ENCODE assay signal across 26 mouse cellular contexts in the genomic region with DNA sequence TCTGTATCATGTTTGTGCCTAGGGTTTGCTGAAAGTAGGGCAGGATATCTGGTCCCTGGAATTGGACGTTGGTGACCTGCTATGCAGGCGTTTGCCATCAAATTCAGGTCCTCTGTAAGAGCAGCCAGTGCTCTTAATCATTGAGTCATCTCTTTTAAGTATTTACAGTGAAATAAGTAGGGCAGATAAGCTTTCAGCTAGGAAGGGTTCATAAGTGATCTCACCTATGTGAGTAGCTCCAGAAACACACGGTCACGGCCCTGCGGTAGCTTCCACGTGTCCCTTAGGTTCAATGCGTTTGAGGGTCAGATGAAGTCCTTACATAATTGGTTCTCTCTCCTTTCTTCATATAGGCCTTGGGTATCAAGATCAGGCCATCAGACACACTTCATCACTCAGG. TPM values are rescaled to one million over a fixed set of nuclear protein-coding genes. Genes with fewer than 3 reads are reported as not detected.
A peak's percentile ranks its signal among the peaks of the same experiment; 100 is the strongest.
DNase-seq lines count a peak whose midpoint lies in the region; ATAC-seq and TF ChIP-seq lines count a peak whose summit lies in the region.
"Had no signal": no experiment of that assay in that cellular context is flagged by ENCODE, and none has a peak within 500 bp of the region (broad histone marks: within the 10 kb centered on the region; RNA-seq: fewer than 3 reads in every experiment).

No protein-coding gene starts in this region.

- H3K4me2 ChIP-seq in lung, postnatal 0 days (replicated peaks; ENCODE audit: low read depth, low read length): no peak overlapping the region
- H3K4me2 ChIP-seq: embryonic facial prominence, embryonic 13.5 days; embryonic facial prominence, embryonic 15.5 days; forebrain, embryonic 12.5 days had no signal

- H3K4me1 ChIP-seq in lung, postnatal 0 days (ENCODE audit: insufficient read depth, low read depth, low read length): no peaks in the 10 kb centered on the region
- H3K4me1 ChIP-seq in olfactory bulb, adult 2 months (ENCODE audit: control insufficient read depth, insufficient read depth, low read length): peaks cover 8% of the 10 kb centered on the region
- H3K4me1 ChIP-seq: embryonic facial prominence, embryonic 15.5 days had no signal

- WGBS in lung, postnatal 0 days: 58% methylated on average over 7 of the region's 7 CpGs
- WGBS in olfactory bulb, adult 2 months: 51% methylated on average over 7 of the region's 7 CpGs

- peak overlapping the region; percentile 63; the same call in 1 of the 2 replicates for H3K27ac ChIP-seq in layer of hippocampus, adult 2 months
- no peak overlapping the region for H3K27ac ChIP-seq in lung, postnatal 0 days (ENCODE audit: low read length)
- peak overlapping the region; percentile 81 for H3K27ac ChIP-seq in olfactory bulb, adult 2 months (ENCODE audit: insufficient read depth, low read depth, low read length)
- H3K27ac ChIP-seq: embryonic facial prominence, embryonic 13.5 days; embryonic facial prominence, embryonic 15.5 days had no signal

- H3K9ac ChIP-seq in lung, postnatal 0 days (replicated peaks; ENCODE audit: low read depth): no peak overlapping the region
- H3K9ac ChIP-seq: embryonic facial prominence, embryonic 13.5 days; embryonic facial prominence, embryonic 15.5 days; forebrain, embryonic 12.5 days had no signal

- H3K27me3 ChIP-seq in lung, postnatal 0 days (replicated peaks; ENCODE audit: insufficient read depth, low read length): no peaks in the 10 kb centered on the region
- H3K27me3 ChIP-seq: CH12.LX; embryonic facial prominence, embryonic 13.5 days; embryonic facial prominence, embryonic 15.5 days; forebrain, embryonic 12.5 days; Patski had no signal

- H3K9me3 ChIP-seq in lung, postnatal 0 days (ENCODE audit: low read length): no peaks in the 10 kb centered on the region
- H3K9me3 ChIP-seq: embryonic facial prominence, embryonic 13.5 days; embryonic facial prominence, embryonic 15.5 days; forebrain, embryonic 10.5 days; forebrain, embryonic 12.5 days; G1E had no signal

- TF ChIP-seq EP300 in lung, postnatal 0 days (IDR thresholded peaks at IDR 0.05): peak; percentile 28; the same call in 1 of the 2 replicates

- peak; percentile 73 for ATAC-seq in lung, postnatal 0 days
- ATAC-seq: activated CD4-positive, CD25-positive, alpha-beta regulatory T cell, adult 4 months; CD4-positive, CD25-positive, alpha-beta regulatory T cell, adult 4 months; Patski had no signal

- DNase-seq in layer of hippocampus, adult 2 months (ENCODE audit: low spot score in 2 of 2): no peak
- no peak for DNase-seq in layer of hippocampus, postnatal 36 days
- peak; percentile 62 for DNase-seq in lung, postnatal 0 days (ENCODE audit: low spot score)
- DNase-seq in lung, postnatal 14 days: no peak
- DNase-seq in cerebellum, postnatal 25 days: no peak
- DNase-seq: adrenal gland, adult 8-10 months; adrenal gland, postnatal 14 days; adrenal gland, postnatal 36 days; B cell, adult 2 months; cerebellum, adult 11 months; cerebellum, adult 18-20 months; cerebellum, adult 8-10 months; cerebellum, adult 9-11 months; cerebellum, postnatal 14 days; embryo, embryonic 11 days had no signal

- H3K36me3 ChIP-seq in lung, postnatal 0 days (ENCODE audit: insufficient read depth, low read length): peaks cover 29% of the 10 kb centered on the region

- no peak overlapping the region for H3K4me3 ChIP-seq in layer of hippocampus, adult 2 months
- H3K4me3 ChIP-seq in lung, postnatal 0 days (ENCODE audit: low read depth, low read length): no peak overlapping the region
- no peak overlapping the region for H3K4me3 ChIP-seq in olfactory bulb, adult 2 months (ENCODE audit: insufficient read depth, low read depth, low read length)
- H3K4me3 ChIP-seq: embryonic facial prominence, embryonic 13.5 days; embryonic facial prominence, embryonic 15.5 days; erythroblast, embryonic 14.5 days; forebrain, embryonic 10.5 days; forebrain, embryonic 12.5 days had no signal

- TF ChIP-seq CTCF in layer of hippocampus, adult 2 months (conservative IDR thresholded peaks at IDR 0.05): no peak
- no peak for TF ChIP-seq CTCF in lung, postnatal 0 days (IDR thresholded peaks at IDR 0.05)
- no peak for TF ChIP-seq CTCF in olfactory bulb, adult 2 months (IDR thresholded peaks at IDR 0.05; ENCODE audit: insufficient read depth, low read depth, low read length)

- no peak for TF ChIP-seq POLR2A in olfactory bulb, adult 2 months (IDR thresholded peaks at IDR 0.05; ENCODE audit: insufficient read depth, low read depth, low read length)

RNA-seq across cellular contexts. Expression of a gene that starts 35.3 kb away (rescaled TPM):
- 100 to 1,000 TPM; 277 to 278 TPM for total RNA-seq in layer of hippocampus, adult 2 months (2021)
- total RNA-seq in layer of hippocampus, postnatal 36 days (2021): 100 to 1,000 TPM; 274 to 279 TPM
- polyA plus RNA-seq in lung, postnatal 0 days (2015; fragmentation: Nextera tagmentation; extraction: Ambion mirVana): 1.9 and 2.1 TPM in 2 replicates
- polyA plus RNA-seq in olfactory bulb, adult 2 months (2012; ENCODE audit: insufficient read depth, insufficient read length, low replicate concordance, missing spikeins): 129 TPM in 1 of 2 replicates, not detected in the other
